Mouse (Mus musculus) megakaryocyte, adult 5-6 weeks (primary cell): ENCODE results near the gene Nfib. TPM values are rescaled to one million over a fixed set of nuclear protein-coding genes. Genes with fewer than 3 reads are reported as not detected.

Experiments used
- ATAC-seq: 2 replicates; pipeline ENCODE4 v1.8.0; 2016; ENCODE audit warnings: mild to moderate bottlenecking, inconsistent platforms; ENCODE audit not compliant: poor library complexity, severe bottlenecking
- total RNA-seq, 2 experiments: library from RNA; stranded (forward) in 1 of 2; stranded (reverse) in 1 of 2; fragments of 153-499, 151-499 nt in 1 of 2; fragments of 221-1000, 200-1000 nt in 1 of 2; gene quantifications; 2 replicates each; pipeline versions ENCODE4 v1.2.3 to v1.2.4; 2015 to 2017

The Nfib gene
- total RNA-seq, 2 experiments from 2014 or later: 0.04 TPM; not detected in 1

DNA sequence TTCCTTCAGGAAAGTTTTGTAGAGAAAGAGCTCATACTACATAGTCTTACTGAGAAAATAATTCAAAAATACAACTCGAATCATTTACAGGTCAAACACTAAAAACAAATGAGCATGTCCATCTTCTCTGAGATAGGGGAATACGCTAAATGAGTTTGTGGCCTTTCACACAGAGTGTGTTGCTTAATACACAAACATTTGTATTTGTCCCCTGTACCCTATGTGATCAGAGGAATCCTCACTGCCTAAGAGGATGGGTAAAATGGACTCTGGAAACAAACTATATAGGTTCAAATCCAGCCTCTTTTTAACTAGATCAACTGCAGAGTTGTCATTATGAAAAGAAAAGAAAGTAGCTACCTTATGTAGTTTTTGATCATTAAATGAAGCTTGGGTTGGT is 227.8 kb downstream of the Nfib start:
- ATAC-seq: no peak

DNA sequence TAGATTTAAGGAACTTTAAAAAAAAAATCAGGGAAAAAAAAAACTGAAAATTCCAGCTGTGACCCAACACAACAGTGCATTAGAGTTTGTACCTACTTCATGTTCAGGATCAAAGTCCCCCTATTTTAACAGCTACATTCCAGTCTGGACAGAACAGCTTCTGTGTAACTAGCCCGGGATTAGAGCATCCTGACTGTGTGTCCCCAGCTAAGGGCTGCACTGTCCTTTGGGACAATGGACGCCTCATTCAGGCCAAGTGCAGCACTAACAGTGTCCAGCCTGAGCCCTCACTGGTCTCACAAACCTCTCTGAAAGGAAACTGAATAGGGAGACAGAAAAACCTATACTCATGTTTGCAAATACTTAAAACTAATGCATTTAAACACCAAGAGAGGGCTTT is 229.1 kb downstream of the Nfib start:
- ATAC-seq: no peak

DNA sequence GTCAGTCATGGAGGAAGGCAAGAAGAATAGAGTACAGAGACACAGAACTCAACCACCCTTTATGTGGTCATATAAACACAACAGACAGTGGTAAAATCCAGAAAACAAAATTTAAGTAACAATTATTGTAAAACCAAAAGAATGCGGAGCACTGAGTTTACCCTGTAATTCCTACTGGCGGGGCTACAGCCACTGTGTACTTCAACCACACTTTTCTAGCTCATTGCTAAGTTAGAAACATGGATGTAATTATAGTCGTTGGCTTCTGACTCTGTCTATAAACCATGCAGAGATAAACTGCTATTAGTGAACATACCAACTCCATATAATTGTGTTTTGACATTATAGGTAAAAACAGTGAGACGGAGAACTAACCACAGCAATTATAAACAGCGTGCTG is 231.2 kb downstream of the Nfib start:
- no peak for ATAC-seq

DNA sequence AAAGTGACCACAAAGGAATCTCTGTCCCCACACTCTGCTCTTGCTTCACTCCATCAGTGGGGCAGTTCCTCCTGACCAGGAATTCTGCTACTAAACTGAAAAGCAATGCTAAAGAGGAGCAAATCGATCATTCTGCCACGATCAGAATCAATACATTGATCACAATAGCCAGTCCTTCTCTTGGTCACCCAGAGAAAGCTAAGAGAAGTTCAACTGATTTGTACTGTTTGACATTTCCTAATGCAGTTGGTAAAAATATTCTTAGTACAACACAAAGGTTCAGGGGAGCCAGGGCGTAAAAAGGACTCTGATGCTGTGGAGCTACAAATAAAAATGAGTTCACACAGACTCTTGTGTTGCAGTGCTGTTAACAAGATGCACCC is 234.6 kb downstream of the Nfib start:
- ATAC-seq: no peak

DNA sequence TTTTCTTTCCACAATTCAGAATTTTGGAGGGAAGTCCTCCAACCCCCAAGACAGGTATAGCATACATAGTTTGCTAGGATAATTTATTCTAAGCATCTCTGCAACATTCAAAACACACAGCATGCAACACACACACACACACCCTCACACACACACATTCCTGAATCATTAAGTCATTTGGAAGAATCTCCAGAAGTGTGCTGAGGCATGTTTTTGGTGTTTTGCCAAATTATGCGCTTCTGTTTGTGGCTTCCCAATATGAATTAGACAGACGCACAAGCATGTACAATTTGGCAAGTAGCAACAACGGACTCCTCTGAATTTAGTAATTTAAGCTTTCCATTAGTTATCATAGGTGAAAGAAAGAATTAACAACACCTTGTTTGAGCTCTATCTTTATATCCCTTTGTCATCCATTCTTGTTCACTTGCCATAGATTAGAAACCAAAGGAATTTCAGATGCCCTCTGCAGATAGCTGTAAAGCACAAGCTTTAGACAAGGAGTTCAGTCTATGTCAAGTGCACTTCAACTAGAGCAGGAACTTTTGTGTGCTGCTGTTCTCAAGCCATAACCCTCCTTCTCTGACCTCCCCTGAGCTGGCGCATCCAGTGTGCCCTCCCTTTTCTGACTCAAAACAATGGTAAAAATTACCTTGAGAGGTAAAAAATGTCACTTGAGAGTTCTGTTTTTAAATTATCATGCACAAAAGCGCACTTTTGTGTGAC is 235.2 kb downstream of the Nfib start:
- no peak for ATAC-seq

DNA sequence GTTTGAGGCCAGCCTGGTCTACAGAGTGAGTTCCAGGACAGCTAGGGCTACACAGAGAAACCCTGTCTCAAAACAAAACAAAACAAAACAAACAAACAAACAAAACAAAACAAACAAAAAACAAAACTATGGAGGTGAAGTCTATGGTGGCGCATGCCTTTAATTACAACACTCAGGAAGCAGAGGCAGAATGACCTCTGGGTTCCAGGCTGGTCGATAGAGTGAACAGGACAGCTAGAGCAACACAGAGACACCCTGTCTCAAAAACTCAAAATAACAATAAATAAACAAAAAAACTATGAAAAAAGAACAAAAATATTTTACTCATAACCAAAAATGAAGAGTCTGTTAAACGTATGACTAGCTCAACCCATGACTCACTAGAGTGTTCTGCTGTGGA is 236.6 kb downstream of the Nfib start:
- ATAC-seq: no peak

DNA sequence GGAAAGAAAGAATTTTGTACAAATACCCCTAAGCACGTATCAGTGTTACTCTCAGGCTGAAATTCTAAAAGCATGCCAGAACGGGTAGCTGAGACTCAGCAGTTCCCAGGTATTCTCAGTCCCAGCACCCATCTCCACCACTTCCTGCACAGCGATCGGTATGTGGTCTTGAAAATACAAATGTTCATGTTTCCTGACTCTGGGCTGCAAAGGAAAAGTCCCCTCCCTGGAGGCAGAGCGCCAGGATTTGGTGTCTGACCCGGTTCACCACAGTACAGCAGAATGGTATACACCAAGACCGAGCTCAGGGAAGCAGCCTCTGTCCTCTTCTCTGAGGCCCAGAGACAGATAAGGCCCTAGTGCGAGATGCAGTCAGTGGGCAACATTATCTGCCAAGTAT is 238.8 kb downstream of the Nfib start:
- no peak for ATAC-seq

DNA sequence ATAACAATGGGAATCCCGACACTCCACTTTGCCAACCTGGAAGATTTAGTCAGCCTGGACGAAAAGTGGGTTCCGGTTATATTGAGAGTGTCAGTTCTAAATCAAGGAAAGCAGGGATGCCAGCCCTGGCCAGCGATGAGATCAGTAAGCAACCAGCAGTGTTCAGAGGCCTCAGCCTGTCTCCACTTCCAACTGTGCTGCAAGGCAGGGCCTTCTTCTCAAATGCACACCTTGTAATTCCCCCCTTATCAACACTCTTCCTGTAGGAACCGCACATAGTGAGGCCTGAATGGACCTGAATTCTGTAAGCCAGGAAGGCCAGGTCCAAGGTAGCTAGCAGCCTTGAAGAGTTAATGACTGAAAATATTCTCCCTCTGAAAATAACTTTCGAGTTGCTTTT is 239.4 kb downstream of the Nfib start:
- no peak for ATAC-seq

DNA sequence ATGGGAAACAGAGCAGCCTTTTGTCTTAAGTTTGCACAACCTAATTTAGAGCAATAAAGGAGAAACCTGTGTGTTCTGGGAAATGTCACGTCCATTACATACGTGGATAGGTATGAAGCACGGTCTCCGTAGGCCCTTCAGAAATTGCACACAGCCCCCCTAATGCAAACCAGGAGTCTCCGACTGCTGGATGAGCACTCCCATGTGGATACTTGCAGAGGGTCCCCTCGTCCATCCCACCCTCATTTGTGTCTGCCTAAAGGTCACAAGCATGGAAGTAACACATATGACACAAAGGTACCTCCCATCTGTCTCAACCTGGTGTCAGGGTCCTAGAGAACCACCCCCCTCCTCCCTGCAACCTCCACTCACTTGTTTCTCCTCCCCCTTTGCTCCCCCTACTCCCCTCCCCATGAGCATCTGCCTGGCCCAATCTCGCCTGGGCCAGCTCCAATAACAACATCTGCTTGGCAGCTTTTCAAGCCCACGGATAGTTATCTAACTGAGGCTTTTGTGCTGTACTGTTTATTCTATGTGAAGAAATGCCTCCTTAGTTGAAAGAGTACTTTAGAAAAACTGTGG is 241.4 kb downstream of the Nfib start:
- no peak for ATAC-seq

DNA sequence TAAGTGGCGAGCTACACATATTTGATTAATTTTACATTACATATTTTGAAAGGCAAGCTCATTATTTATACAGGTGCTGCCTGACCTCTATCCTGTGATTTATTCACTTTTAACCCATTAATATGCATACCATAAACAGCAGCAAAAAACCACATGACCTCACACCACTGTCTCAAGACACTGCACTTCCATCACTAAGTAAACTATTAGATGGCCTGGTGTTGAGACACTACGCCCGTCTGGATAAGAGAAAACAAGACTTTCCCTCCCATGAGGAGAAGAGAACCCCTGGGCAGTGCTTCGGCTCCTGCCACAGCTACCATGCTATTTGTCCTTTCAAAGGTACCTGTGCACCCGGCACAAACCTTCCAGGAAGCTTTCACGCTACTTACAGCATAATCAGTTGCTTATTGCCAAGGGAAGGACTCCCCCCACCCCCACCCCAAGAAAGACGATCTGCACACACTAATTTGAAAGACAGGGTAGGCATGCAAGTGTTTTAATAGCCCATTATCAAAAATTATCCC is 242.3 kb downstream of the Nfib start:
- no peak for ATAC-seq

DNA sequence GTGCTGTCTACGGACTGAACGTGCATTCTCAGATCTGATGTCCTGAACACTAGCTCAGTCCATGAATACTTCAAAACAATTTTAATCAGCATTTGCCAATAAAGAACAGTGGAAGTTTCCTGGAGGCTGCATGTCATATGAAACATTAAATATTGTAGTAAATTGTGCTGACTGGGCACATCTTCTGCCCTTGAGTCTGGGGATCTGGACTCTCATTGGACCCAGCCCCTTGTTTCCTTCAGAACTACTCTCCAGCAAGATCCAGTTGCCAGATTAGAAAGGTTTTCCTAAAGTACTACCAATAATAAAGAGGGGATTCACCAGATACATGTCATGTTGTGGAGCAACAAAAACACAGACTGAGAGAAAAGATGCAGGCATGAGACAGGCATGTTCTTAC is 243.9 kb downstream of the Nfib start:
- ATAC-seq: no peak

DNA sequence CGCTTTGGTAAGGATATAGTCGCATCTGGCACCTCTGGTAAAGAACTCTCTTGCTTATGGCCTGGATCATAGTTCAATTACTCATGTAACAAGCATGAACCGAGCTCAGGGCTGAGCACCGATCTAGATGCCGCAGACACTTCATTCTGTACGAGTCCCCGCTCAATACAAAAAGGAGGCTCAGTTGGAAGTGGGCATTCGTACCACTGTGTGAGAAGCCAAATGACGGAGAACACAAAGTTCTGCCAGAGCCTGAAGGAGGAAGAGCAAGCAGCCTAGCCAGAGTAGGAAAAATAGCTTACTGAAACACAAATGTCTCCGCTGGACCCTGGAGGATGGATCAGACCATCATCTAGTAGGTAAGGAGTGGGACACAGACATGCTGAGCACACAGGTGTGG is 246.7 kb downstream of the Nfib start:
- ATAC-seq: no peak

DNA sequence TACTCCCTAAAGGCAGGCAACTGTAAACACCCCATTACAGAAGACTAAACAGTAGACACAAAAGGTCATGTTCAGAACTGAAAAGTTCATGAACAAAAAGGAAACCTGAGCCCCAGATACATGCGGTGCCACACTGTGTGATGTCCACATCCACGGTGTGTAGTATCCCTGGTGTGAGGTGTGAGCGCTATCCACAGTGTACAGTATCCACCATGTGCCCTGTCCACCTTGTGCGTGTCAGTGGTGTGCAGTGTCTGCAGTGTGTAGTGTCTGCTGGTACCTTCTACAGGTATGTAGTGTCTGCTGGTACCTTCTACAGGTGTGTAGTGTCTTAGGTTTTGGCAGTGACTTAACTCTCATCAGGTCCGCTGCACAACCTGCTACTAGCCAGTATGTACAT is 248.6 kb downstream of the Nfib start:
- no peak for ATAC-seq

DNA sequence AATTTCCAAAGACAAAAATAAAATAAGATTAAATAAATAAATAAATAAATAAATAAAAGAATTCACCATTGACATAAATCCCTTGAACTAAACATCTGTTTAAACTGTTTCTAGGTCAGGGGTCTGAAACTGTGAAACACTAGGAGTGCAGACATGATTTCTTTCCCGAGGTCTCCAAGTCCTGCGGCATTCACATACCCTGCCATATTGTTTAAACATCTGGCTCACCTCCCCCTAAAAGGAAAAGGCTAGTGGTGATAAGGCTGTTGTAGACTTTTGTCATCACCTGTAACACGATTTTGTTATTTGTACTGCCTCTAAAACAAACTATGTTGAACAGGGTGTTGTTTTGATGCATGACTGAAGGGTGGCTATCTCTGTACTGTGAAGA is 249.2 kb downstream of the Nfib start:
- no peak for ATAC-seq

DNA sequence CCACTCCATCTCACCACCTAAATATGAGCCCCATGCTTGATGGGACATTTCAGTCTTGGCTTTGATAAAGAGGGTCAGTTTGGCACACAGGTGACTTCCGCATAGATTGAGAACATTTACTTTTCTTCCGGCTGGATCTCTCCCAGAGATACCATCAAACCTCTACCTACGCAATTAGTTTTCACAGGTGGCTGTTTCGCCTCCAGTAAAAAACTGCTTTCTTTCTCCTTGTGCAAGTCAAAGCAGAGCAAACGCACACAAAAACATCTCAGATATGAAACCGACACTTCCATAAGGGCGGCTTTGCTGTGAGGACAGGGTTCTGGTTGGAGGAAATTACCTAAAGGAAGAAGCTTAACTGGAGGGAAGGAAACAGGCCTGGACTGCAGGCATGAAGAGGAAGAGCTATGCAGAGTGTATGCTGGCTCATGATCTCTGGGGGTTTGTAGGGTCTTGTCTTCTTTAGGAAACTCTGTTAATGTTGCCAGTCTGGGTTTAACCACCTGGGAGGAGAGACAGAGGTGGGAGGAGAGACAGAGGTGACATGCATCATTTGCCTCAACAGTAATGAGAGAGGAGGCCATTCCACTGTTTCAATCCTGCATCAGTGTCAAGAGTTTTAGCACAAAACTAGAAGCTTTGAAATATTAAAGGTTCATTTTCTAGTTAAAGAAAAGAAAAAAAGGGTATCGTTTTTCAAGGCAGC is 249.8 kb downstream of the Nfib start:
- no peak for ATAC-seq

DNA sequence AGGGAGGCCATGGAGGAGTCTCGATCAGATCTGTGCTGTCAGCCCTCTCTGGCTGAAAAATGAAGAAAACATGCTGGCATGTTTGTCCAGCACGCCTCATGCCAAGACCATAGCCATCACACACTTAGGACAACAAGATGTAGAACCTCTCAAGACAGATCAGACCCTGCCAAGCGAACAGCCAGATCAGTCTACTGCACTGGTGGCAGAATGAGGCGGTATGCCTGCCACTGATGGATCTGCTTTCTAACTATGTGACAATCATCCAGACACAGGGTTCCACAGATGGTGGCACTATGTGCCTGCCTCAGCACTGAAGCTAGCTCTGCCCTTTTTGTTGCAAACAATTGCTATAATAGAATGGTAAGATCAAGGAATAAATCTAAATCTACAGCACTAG is 250.6 kb downstream of the Nfib start:
- ATAC-seq: no peak

DNA sequence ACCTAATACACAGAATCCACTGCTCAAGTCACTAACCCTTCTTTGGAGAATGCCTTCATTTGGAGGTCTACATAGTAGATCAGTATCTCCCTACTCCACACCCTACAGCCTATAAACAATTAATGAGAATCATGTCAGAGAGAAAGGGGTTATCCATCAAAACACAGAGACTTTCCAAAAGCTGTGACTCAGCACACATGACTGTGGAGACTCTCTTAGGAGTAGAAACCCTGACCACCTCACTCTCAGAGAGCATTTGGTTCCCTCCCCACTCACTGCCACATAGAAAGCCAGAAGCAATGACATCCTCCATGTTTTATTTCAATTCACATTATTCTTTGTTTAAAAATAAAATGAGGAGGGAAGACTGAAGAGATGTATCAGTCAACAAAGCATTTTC is 252.2 kb downstream of the Nfib start:
- no peak for ATAC-seq

DNA sequence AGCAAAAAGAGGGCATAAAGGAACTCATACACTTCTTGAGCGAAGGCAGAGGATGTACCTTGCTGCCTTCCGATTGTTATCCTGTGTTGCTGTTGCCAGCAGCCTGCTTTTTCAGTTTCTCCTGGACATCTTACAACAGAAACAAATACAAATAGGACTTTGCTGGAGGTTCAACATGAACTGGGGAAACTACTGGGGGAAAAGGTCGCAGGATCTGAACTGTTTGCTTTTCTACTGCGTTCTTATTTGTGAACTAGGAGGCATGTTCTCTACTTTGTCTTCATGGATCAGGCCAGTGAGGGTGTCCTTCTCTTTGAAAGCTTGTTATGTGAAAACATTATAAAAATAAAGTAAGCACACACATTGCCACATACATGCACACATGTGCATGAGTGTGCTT is 252.6 kb downstream of the Nfib start:
- ATAC-seq: no peak

DNA sequence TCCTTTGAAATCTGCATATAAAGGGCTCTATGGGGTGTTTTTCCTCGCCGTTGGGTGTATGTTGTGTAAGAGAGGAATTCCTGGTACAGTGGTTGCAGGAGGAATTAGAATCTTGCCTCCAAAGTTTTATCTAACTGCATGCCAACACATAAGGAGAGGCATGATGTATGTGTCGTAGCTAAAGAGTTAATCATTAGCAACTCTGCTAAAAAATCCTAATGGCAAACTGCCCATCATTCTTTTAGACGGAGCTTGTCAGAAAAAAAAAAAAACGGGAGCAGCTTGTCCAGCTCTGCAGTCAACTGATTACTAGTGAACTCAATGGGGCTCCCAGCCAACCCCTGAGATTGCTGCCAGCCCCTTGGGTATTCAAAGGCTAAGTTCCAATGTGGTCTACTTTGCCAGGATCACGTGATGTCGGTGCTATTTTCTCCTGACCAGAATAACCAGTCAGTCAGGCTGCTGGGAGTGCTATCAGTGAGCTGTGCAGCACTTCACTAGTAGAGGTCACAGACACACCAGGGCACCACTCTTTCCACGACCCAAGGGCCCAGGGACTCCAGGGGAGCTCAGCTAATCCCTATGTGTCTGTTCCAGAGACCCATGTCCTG is 258.4 kb downstream of the Nfib start:
- ATAC-seq: no peak

DNA sequence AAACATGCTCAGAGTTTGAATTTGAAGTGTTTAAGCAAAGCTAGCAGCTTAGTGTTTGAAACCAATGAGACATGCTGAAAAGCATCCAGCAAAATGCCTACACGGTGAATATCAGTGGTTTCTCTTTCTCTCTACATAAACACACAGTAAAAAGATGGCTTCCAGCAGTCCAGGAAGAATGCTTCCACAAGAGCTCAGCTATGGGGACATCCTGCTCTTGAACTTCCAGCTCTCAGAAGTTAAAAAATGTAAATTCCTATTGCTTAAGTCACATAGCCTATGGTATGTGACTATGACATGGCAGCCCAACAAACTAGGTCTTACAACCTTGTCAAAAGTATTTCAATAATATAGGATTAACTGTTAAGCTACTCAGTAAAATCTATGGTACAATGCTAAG is 261.5 kb downstream of the Nfib start:
- ATAC-seq: no peak

DNA sequence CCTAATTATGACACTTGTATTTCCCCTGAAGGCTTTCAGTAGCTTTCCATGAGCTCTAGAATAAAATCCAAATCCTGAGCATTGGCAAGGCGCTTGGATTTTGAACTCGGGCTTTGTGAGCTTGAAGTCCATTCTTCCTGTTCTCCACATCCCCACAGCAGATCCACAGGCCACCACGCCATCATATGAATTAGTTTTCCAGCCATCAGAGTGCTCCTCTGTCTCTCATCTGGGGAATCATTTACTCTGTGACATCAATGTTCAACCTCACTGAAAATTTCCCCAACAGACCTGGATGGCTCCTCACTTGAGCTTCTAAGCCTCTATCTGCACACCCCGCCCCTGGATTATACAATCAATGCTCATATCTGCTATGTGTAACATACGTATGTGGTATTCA is 262.1 kb downstream of the Nfib start:
- no peak for ATAC-seq

DNA sequence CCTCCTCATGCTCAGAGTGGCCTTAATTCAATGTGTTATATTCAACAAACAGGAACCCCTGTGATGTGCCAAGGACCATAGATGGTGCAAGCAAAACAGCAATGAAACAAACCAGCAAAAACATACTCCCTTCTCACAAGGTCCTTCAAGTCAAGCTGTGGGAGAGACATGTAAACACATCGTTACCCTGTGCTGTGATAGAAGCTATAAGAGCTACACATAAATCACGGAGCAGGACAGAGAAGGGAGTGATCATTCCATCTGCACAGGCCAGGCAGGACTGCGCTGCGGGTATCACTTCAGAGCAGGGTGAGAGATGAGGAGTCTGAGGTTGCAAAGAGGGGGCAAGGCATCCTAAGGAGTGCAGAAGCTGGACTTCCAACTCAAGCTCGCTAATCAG is 262.5 kb downstream of the Nfib start:
- ATAC-seq: no peak
